Mouse (Mus musculus) testis, postnatal 10 days (tissue): Measurements from ENCODE around the gene Tmprss11c.
"Not testable (repeated sequence)": the region's sequence is repeated elsewhere in the genome, so short reads cannot be mapped to it uniquely, and the experiment has no call there.

ENCODE experiments used
- DNase-seq: peaks from one replicate; pipeline ENCODE4 v3.0.0; 2021; ENCODE audit warnings: low spot score

Tmprss11c gene

GRCm38 (mm10) chr5:86289208-86289607 lies at the start of gene Tmprss11c:
Gene Tmprss11c, minus strand, starts transcription at chr5:86289308.
- no peak for DNase-seq

DNA sequence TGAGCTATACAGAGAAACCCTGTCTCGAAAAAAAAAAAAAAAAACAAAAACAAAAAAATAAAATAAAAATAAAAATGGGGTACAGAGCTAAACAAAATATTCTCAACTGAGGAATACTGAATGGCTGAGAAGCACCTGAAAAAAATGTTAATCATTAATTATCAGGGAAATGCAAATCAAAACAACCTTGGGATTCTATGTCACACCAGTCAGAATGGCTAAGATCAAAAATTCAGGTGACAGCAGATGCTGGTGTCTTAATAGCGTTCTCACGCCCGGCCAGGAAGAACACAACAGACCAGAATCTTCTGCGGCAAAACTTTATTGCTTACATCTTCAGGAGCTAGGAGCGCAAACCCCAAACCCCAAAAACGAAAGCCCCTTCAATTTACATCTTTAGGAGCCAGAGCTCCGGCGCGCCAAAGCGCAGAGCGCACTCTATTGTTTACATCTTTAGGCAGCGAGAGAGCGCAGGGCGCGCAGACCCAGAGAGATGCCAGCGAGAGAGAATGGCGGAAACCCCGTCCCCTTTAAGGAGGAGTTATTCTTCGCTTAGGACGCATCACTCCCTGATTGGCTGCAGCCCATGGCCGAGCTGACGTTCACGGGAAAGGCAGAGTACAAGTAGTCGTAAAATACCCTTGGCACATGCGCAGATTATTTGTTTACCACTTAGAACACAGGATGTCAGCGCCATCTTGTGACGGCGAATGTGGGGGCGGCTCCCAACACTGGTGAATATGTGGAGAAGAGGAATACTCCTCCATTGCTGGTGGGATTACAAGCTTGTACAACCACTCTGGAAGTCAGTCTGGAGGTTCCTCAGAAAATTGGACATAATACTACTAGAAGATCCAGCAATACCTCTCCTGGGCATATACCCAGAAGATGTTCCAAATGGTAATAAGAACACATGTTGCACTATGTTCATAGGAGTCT lies 29.2 kb upstream of the Tmprss11c start:
- not testable (repeated sequence) for DNase-seq

- DNase-seq = peak; percentile 42
These were observed 17.0 kb upstream of the Tmprss11c start for GRCm38 (mm10) chr5:86306116-86306515.

DNA sequence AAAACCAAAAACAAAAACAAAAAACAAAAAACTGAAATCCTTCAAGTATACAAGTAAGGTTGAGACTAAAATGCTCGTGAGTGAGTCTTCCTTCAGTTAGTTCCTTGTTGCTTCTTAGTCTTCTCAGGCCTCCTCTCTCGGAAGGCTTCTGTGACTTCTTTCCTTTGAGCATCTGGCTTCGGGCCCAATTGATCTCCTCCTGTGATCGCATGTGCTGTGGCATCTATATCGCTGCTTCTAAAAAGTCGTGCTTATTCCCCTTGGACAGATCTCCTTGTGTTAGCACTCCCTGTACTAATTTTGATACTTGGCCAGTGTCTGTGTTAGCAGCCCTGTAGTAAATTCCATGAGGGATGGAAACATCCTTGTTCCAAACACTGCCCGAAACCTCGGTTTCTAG lies 14.8 kb upstream of the Tmprss11c start:
- no peak for DNase-seq

DNA sequence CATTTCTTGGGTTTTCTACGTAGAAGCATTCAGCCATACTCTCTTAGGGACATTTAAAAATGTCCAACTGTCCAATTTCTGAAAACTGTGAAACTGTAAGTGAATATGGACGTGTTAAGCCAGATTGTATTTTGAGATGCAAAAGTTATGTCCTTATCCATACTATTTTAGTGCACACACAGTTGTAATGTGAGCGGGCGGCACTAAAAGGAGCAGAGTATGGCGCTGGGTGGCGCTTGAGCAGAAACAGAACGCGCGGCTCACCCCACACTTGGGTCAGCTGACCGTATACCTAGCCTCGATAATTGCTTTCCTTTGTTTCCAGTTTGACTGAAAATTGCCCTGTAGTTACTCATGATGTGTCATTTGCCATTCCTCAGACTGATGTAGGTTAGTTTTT lies 42.5 kb downstream of the Tmprss11c start:
- DNase-seq = no peak

DNA sequence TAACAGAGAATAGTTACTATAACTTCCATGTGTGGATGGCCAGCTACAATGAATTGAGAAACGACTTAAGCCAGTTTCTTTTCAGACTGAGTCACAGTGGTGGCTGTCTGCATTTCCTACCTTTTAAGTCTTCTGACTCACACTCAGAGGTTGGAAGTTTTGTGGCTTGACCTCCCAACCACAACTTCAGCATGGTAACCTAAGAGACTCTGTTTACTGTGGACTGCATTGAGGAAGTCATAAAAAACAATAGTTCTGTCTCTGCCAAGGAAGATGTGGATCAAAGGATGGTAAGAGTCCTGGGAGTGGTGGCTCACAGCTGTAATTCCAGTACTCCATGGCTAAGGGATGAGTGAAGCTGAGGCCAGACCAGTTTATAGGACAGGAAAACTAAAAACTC lies 44.2 kb downstream of the Tmprss11c start:
- no peak for DNase-seq

GRCm38 (mm10) chr5:86244275-86244674 lies 44.8 kb downstream of the Tmprss11c start:
- no peak for DNase-seq

DNA sequence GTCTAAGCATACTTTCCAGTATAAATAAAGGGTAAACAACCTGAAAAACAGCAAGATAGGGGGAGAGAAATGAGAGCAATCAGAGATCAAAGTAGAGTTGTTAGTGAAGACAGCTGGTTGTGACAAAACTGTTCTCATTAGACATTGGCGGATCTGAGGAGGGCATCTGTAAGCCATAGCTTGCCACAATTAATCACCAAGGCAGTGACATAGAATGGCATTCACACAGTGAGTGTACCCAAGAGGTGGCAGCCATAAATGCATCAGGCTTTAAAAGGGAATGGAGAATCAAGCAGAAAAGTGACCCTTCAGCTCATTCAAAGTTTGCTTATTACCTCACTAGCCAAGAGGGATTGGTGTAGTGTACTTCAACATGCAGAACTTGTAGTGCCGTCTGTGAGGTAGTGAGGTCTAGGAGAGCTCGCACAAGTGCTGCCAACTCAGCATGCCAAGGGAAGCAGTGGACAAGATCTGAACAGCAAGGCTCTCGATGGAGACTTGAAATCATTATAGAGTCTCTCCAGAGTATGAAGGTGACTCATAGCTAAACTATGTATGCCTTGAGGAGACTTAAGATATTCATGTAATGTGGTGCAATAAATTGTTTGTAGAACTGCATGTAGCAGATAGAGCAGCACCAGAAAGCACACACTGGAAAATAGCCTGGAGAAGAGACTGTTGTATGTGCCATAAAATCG lies 61.8 kb downstream of the Tmprss11c start:
- DNase-seq = no peak

- DNase-seq = no peak
These were observed 91.3 kb downstream of the Tmprss11c start, which contains the start of gene Gnrhr for GRCm38 (mm10) chr5:86197801-86198200. Gene Gnrhr, minus strand, starts transcription at chr5:86197901.

DNA sequence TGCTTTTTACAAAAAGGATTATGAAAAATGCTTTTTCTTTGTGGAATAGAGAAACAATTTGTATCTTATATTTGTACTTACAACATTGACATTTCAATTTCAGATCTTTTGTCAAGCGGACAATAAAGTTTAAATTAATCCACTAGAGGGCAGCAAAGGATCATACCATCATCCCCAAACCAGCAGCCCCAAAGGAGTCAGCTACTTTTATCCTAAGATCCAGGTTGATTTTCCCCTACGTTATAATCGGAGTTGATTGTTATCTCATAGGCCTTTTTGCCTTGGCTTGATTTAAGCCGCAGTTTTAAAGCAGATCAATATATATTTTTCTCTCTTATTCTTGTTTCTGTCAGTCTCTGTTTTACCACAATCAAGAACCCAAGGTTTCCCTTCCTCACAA lies 97.8 kb downstream of the Tmprss11c start:
- no peak for DNase-seq

DNA sequence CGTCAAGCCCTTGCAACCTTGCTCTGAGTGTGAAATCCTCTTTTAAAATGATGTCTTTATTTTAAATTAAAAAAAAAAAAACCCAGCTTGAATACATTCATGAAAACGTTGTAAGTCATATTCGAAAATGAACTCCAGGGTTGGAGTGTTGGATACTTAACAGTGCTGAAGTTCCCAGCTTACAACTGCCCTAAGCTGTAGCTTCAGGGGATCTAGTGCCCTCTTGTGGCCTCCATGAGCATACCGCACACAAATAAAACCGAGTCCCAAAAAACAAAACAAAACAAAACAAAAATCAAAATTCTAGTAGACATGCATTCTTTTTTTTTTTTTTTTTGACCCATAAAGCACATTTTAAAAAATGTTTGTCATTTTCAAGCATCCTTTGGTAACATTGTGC lies 98.3 kb downstream of the Tmprss11c start:
- DNase-seq = peak; percentile 51

- no peak for DNase-seq
These were observed 98.8 kb downstream of the Tmprss11c start for GRCm38 (mm10) chr5:86190290-86190689.

DNA sequence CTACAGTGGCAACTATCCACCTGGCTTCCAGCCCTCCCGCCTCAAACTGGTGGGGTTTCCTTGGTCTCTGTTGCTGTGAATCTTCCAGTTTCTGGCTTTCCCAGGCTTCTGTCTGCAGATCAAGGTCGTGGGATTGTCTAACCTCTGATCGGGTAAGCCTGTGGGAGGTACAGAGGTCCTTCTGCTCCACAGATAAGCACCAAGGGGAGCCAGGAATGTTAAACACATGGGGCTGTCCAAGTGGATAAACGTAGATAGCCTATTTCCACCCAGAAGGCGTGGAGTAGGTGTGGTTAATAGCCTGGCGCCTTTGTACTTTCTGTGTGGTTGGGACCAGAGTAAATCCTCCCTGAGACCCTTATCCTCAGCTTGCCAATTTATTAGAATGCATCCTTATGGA lies 101.7 kb downstream of the Tmprss11c start:
- no peak for DNase-seq
